Mouse (Mus musculus) midbrain, embryonic 11.5 days (tissue): Measurements from ENCODE around the gene Cmss1. TPM values are rescaled to one million over a fixed set of nuclear protein-coding genes. Genes with fewer than 3 reads are reported as not detected.

Experiments
- ATAC-seq: fragments of 200-750 bp; cut with Nextera tagmentation; 2 replicates; pipeline ENCODE4 v1.8.0; 2017; ENCODE audit warnings: moderate TSS enrichment, moderate library complexity; ENCODE audit not compliant: low FRiP score
- DNase-seq: peaks from one replicate; pipeline ENCODE4 v3.0.0; 2015; ENCODE audit warnings: low spot score; ENCODE audit errors: missing footprints
- H3K27ac ChIP-seq: fragments of 300-500 bp; sonication (generic); 2 replicates; pipeline ENCODE4 v1.5.1; 2014; ENCODE audit warnings: low read depth, low read length
- H3K27me3 ChIP-seq: fragments of 300-500 bp; sonication (generic); 2 replicates; pipeline ENCODE4 v1.6.1; 2014; ENCODE audit warnings: mild to moderate bottlenecking, low read length, moderate library complexity, mixed read lengths; ENCODE audit not compliant: control insufficient read depth, insufficient read depth
- H3K36me3 ChIP-seq: fragments of 300-500 bp; sonication (generic); 2 replicates; pipeline ENCODE4 v1.6.1; 2014; ENCODE audit warnings: mild to moderate bottlenecking, low read length, moderate library complexity, mixed read lengths; ENCODE audit not compliant: control insufficient read depth, insufficient read depth
- H3K4me1 ChIP-seq: fragments of 300-500 bp; sonication (generic); 2 replicates; pipeline ENCODE4 v1.6.1; 2014; ENCODE audit warnings: low read length; ENCODE audit not compliant: control insufficient read depth, insufficient read depth
- H3K4me2 ChIP-seq: fragments of 300-500 bp; sonication (generic); 2 replicates; pipeline ENCODE4 v1.6.1; 2014; ENCODE audit warnings: mild to moderate bottlenecking, moderate library complexity
- H3K4me3 ChIP-seq: fragments of 300-500 bp; sonication (generic); 2 replicates; pipeline ENCODE4 v1.5.1; 2014; ENCODE audit warnings: low read depth, low read length
- H3K9ac ChIP-seq: fragments of 300-500 bp; sonication (generic); 2 replicates; pipeline ENCODE4 v1.6.1; 2014; ENCODE audit warnings: low read length
- H3K9me3 ChIP-seq: fragments of 300-500 bp; sonication (generic); 2 replicates; pipeline ENCODE4 v1.6.1; 2016; ENCODE audit warnings: low read length; ENCODE audit not compliant: control insufficient read depth
- WGBS: fragments of 180-500 bp; shearing (Covaris S2); extraction: QIAGEN DNeasy Blood & Tissue Kit; methylation state at CpG from one replicate; pipeline ENCODE4 v1.1.7; 2014; 5-methylcytosine and 5-hydroxymethylcytosine counted together
- polyA plus RNA-seq: library from polyadenylated mRNA; unstranded; fragments of >200 nt; fragmentation: Nextera tagmentation; extraction: Ambion mirVana; gene quantifications from 2 replicates; pipeline ENCODE4 v1.2.1, GENCODE M21; 2014

Cmss1 gene
- polyA plus RNA-seq, 1 experiment from 2014 or later, result 56.3 TPM

- no peaks in the 10 kb centered on the region for H3K27me3 ChIP-seq
- H3K4me3 ChIP-seq, result no peak overlapping the region
- H3K27ac ChIP-seq, result no peak overlapping the region
- 85% methylated on average over 2 of the region's 2 CpGs for WGBS
- no peaks in the 10 kb centered on the region for H3K9me3 ChIP-seq
- no peak overlapping the region for H3K9ac ChIP-seq
- no peak for ATAC-seq
- no peak overlapping the region for H3K4me2 ChIP-seq
- H3K36me3 ChIP-seq, result no peaks in the 10 kb centered on the region
- no peak for DNase-seq
- no peaks in the 10 kb centered on the region for H3K4me1 ChIP-seq
Measured at GRCm38 (mm10) chr16:57330111-57330510, 276.6 kb downstream of the Cmss1 start.

- DNase-seq (no peak), ATAC-seq (no peak)
- Histone ChIP-seq H3K36me3 (no peaks in the 10 kb centered on the region), H3K4me2 (no peak overlapping the region), H3K9me3 (no peaks in the 10 kb centered on the region), H3K4me3 (no peak overlapping the region), H3K27me3 (no peaks in the 10 kb centered on the region), H3K27ac (no peak overlapping the region), H3K4me1 (no peaks in the 10 kb centered on the region), H3K9ac (no peak overlapping the region)
- 84% methylated on average over 8 of the region's 8 CpGs for WGBS
Measured at GRCm38 (mm10) chr16:57329028-57329427, 277.6 kb downstream of the Cmss1 start.

- ATAC-seq, result no peak
- Histone ChIP-seq H3K27ac (no peak overlapping the region), H3K4me2 (no peak overlapping the region), H3K27me3 (no peaks in the 10 kb centered on the region), H3K9ac (no peak overlapping the region), H3K36me3 (no peaks in the 10 kb centered on the region), H3K4me3 (no peak overlapping the region), H3K4me1 (no peaks in the 10 kb centered on the region), H3K9me3 (no peaks in the 10 kb centered on the region)
- WGBS, result 86% methylated on average over 7 of the region's 7 CpGs
- DNase-seq, result no peak
Measured at GRCm38 (mm10) chr16:57326996-57327395, 279.7 kb downstream of the Cmss1 start.

GRCm38 (mm10) chr16:57319284-57320124 lies 287.2 kb downstream of the Cmss1 start:
- ATAC-seq (no peak), DNase-seq (no peak)
- Histone ChIP-seq H3K4me2 (no peak overlapping the region), H3K9ac (no peak overlapping the region), H3K4me3 (no peak overlapping the region), H3K27ac (no peak overlapping the region), H3K27me3 (no peaks in the 10 kb centered on the region), H3K36me3 (no peaks in the 10 kb centered on the region), H3K9me3 (no peaks in the 10 kb centered on the region), H3K4me1 (no peaks in the 10 kb centered on the region)
- 75% methylated on average over 7 of the region's 7 CpGs for WGBS

GRCm38 (mm10) chr16:57318637-57319125 lies 288.0 kb downstream of the Cmss1 start:
- Histone ChIP-seq H3K36me3 (no peaks in the 10 kb centered on the region), H3K27me3 (no peaks in the 10 kb centered on the region), H3K9me3 (no peaks in the 10 kb centered on the region), H3K4me2 (no peak overlapping the region), H3K4me3 (no peak overlapping the region), H3K9ac (no peak overlapping the region), H3K27ac (no peak overlapping the region), H3K4me1 (no peaks in the 10 kb centered on the region)
- ATAC-seq (no peak), DNase-seq (no peak)
- 91% methylated on average over 8 of the region's 8 CpGs for WGBS

GRCm38 (mm10) chr16:57317882-57318636 lies 288.6 kb downstream of the Cmss1 start:
- Histone ChIP-seq H3K27ac (no peak overlapping the region), H3K4me1 (no peaks in the 10 kb centered on the region), H3K4me2 (no peak overlapping the region), H3K36me3 (no peaks in the 10 kb centered on the region), H3K4me3 (no peak overlapping the region), H3K9me3 (no peaks in the 10 kb centered on the region), H3K27me3 (no peaks in the 10 kb centered on the region), H3K9ac (no peak overlapping the region)
- DNase-seq (no peak), ATAC-seq (no peak)
- WGBS, result 70% methylated on average over 13 of the region's 13 CpGs

GRCm38 (mm10) chr16:57317127-57317526 lies 289.5 kb downstream of the Cmss1 start:
- Histone ChIP-seq H3K9me3 (no peaks in the 10 kb centered on the region), H3K27me3 (no peaks in the 10 kb centered on the region), H3K27ac (no peak overlapping the region), H3K4me2 (no peak overlapping the region), H3K4me3 (no peak overlapping the region), H3K36me3 (no peaks in the 10 kb centered on the region), H3K9ac (no peak overlapping the region), H3K4me1 (no peaks in the 10 kb centered on the region)
- ATAC-seq (no peak), DNase-seq (no peak)
- 76% methylated on average over 4 of the region's 4 CpGs for WGBS

GRCm38 (mm10) chr16:57315026-57315425 lies 291.6 kb downstream of the Cmss1 start:
- Histone ChIP-seq H3K4me2 (no peak overlapping the region), H3K9ac (no peak overlapping the region), H3K4me3 (no peak overlapping the region), H3K4me1 (no peaks in the 10 kb centered on the region), H3K27ac (no peak overlapping the region), H3K27me3 (no peaks in the 10 kb centered on the region), H3K9me3 (no peaks in the 10 kb centered on the region), H3K36me3 (no peaks in the 10 kb centered on the region)
- DNase-seq, result no peak
- no peak for ATAC-seq
- 92% methylated on average over 9 of the region's 9 CpGs for WGBS

GRCm38 (mm10) chr16:57314236-57314635 lies 292.4 kb downstream of the Cmss1 start:
- no peak overlapping the region for H3K27ac ChIP-seq
- no peak overlapping the region for H3K9ac ChIP-seq
- no peaks in the 10 kb centered on the region for H3K9me3 ChIP-seq
- ATAC-seq, result no peak
- DNase-seq, result no peak
- no peak overlapping the region for H3K4me2 ChIP-seq
- H3K36me3 ChIP-seq, result no peaks in the 10 kb centered on the region
- 82% methylated on average over 3 of the region's 3 CpGs for WGBS
- no peaks in the 10 kb centered on the region for H3K27me3 ChIP-seq
- H3K4me3 ChIP-seq, result no peak overlapping the region
- no peaks in the 10 kb centered on the region for H3K4me1 ChIP-seq
